Mouse (Mus musculus) kidney, embryonic 14.5 days (tissue): ENCODE data around the gene Prps1l3. TPM values are rescaled to one million over a fixed set of nuclear protein-coding genes. Genes with fewer than 3 reads are reported as not detected.
"Not testable (repeated sequence)": the region's sequence is repeated elsewhere in the genome, so short reads cannot be mapped to it uniquely, and the experiment has no call there.

Source experiments
- ATAC-seq: fragments of 200-750 bp; cut with Nextera tagmentation; 2 replicates; pipeline ENCODE4 v1.8.0; 2017; ENCODE audit warnings: moderate number of reproducible peaks, mild to moderate bottlenecking, moderate TSS enrichment, moderate library complexity; ENCODE audit not compliant: low FRiP score, low TSS enrichment
- H3K27ac ChIP-seq: fragments of 300-500 bp; sonication (generic); 2 replicates; pipeline ENCODE4 v1.5.1; 2014; ENCODE audit warnings: low read depth, mild to moderate bottlenecking, low read length, moderate library complexity, mixed read lengths
- H3K27me3 ChIP-seq: fragments of 300-500 bp; sonication (generic); 2 replicates; pipeline ENCODE4 v1.6.1; 2014; ENCODE audit warnings: mild to moderate bottlenecking, low read length; ENCODE audit not compliant: control insufficient read depth, insufficient read depth
- H3K36me3 ChIP-seq: fragments of 300-500 bp; sonication (generic); 2 replicates; pipeline ENCODE4 v1.6.1; 2014; ENCODE audit warnings: low read length, mixed read lengths; ENCODE audit not compliant: control insufficient read depth, insufficient read depth
- H3K4me1 ChIP-seq: fragments of 300-500 bp; sonication (generic); 2 replicates; pipeline ENCODE4 v1.6.1; 2014; ENCODE audit warnings: low read length, mixed read lengths; ENCODE audit not compliant: control insufficient read depth, insufficient read depth
- H3K4me2 ChIP-seq: fragments of 300-500 bp; sonication (generic); replicated peaks from 2 replicates; pipeline ENCODE4 v1.6.1; 2014; ENCODE audit warnings: low read depth, mild to moderate bottlenecking, low read length
- H3K4me3 ChIP-seq: fragments of 300-500 bp; sonication (generic); 2 replicates; pipeline ENCODE4 v1.5.1; 2014; ENCODE audit warnings: mild to moderate bottlenecking, low read length
- H3K9ac ChIP-seq: fragments of 300-500 bp; sonication (generic); 2 replicates; pipeline ENCODE4 v1.6.1; 2014; ENCODE audit warnings: low read depth, mild to moderate bottlenecking, low read length, moderate library complexity
- H3K9me3 ChIP-seq: fragments of 300-500 bp; sonication (generic); 2 replicates; pipeline ENCODE4 v1.6.1; 2016; ENCODE audit warnings: low read length; ENCODE audit not compliant: control insufficient read depth
- WGBS: fragments of 180-500 bp; shearing (Covaris S2); extraction: QIAGEN DNeasy Blood & Tissue Kit; methylation state at CpG from one replicate; pipeline ENCODE4 v1.1.7; 2014; 5-methylcytosine and 5-hydroxymethylcytosine counted together
- polyA plus RNA-seq: library from polyadenylated mRNA; unstranded; fragments of >200 nt; fragmentation: Nextera tagmentation; extraction: Ambion mirVana; gene quantifications from 2 replicates; pipeline ENCODE4 v1.2.1, GENCODE M21; 2014

Prps1l3 gene
- polyA plus RNA-seq, 1 experiment from 2014 or later: 97.0 TPM

DNA sequence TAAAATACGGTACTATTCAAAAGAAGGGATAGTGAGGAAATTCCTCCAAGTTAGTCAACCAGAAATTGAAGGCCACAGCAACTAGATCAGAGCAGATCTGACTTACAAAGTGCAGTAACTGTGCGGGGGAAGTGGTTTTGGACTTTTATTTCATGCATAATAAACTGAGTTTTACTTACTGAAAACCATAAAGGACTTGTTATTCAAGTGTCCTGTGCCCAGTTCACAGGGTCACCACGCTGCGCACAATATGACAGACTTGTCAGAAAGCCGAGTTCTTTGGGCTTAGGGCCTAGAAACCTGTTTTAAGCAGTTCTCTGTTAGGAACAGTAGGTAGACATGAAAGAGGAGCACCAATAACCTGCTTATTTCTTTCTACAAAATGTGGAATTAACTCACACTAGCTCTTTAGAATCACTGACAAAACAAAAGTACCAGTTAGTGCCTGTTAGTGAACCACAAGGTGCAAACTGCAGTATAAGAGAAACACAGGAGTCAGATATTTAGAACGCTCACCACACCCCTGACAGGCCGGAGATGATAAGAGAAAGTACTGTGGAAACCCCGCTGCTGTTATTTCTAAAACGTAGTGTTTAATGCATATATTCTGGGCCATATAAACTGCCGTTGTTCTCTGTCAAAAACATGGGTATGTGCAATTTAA lies 32.7 kb upstream of the Prps1l3 start, which contains the start of gene Slc25a21:
Gene Slc25a21, minus strand, starts transcription at position 110 of the 664 bp plus-strand sequence.
- Histone ChIP-seq H3K4me2 (peak within 1 kb of the TSS; percentile 73), H3K9ac (peak within 1 kb of the TSS; percentile 50; the same call in 1 of the 2 replicates), H3K27ac (no peak within 1 kb of the TSS), H3K4me1 (no peaks in the 10 kb centered on the region), H3K4me3 (peak within 1 kb of the TSS; percentile 44), H3K27me3 (no peaks in the 10 kb centered on the region; the same call in 1 of the 2 replicates), H3K36me3 (no peaks in the 10 kb centered on the region), H3K9me3 (no peaks in the 10 kb centered on the region)
- peak; percentile 5; the same call in 1 of the 2 replicates for ATAC-seq
- WGBS: 64% methylated on average over 10 of the region's 10 CpGs

DNA sequence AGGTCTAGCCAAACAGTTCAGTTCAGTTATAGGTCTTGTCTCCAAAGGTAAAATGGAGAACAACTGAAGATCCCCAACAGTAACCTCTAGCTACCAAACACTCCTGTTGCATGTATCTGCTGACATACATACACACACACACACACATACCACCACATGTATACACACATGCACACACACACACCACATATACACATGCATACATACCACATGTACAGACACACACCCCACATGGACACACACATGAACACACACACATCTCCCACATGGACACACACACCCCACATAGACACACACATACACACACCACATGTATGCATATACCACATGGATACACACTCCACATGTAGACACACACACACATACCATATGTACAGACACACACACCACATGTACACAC lies 31.9 kb upstream of the Prps1l3 start:
- no peak overlapping the region for H3K4me2 ChIP-seq
- H3K9me3 ChIP-seq: no peaks in the 10 kb centered on the region

GRCm38 (mm10) chr12:57199427-57199826 lies 30.8 kb upstream of the Prps1l3 start:
- Histone ChIP-seq H3K4me2 (no peak overlapping the region), H3K27ac (no peak overlapping the region), H3K36me3 (no peaks in the 10 kb centered on the region), H3K9ac (no peak overlapping the region), H3K9me3 (no peaks in the 10 kb centered on the region), H3K4me1 (no peaks in the 10 kb centered on the region), H3K27me3 (no peaks in the 10 kb centered on the region; the same call in 1 of the 2 replicates), H3K4me3 (no peak overlapping the region)
- no peak for ATAC-seq
- WGBS: 90% methylated on average over 2 of the region's 2 CpGs

More for the DNA sequence above, 31.9 kb upstream of the Prps1l3 start:
- Histone ChIP-seq H3K27me3 (no peaks in the 10 kb centered on the region; the same call in 1 of the 2 replicates), H3K36me3 (no peaks in the 10 kb centered on the region), H3K4me1 (no peaks in the 10 kb centered on the region), H3K4me3 (no peak overlapping the region), H3K9ac (no peak overlapping the region), H3K27ac (no peak overlapping the region)
- no peak for ATAC-seq

- no peak overlapping the region for H3K4me3 ChIP-seq
- H3K4me2 ChIP-seq: no peak overlapping the region
- no peaks in the 10 kb centered on the region for H3K36me3 ChIP-seq
- no peaks in the 10 kb centered on the region; the same call in 1 of the 2 replicates for H3K27me3 ChIP-seq
- no peak for ATAC-seq
- no peak overlapping the region for H3K9ac ChIP-seq
- no peaks in the 10 kb centered on the region for H3K4me1 ChIP-seq
- H3K9me3 ChIP-seq: no peaks in the 10 kb centered on the region
- 89% methylated on average over 3 of the region's 3 CpGs for WGBS
- H3K27ac ChIP-seq: no peak overlapping the region
Observed at GRCm38 (mm10) chr12:57201901-57202300, 28.3 kb upstream of the Prps1l3 start.

- Histone ChIP-seq H3K9me3 (no peaks in the 10 kb centered on the region), H3K36me3 (no peaks in the 10 kb centered on the region), H3K9ac (no peak overlapping the region), H3K4me1 (no peaks in the 10 kb centered on the region), H3K4me2 (no peak overlapping the region), H3K4me3 (no peak overlapping the region), H3K27ac (no peak overlapping the region), H3K27me3 (no peaks in the 10 kb centered on the region)
- no peak for ATAC-seq
- 87% methylated on average over 4 of the region's 4 CpGs for WGBS
Observed at GRCm38 (mm10) chr12:57204276-57204851, 25.8 kb upstream of the Prps1l3 start.

DNA sequence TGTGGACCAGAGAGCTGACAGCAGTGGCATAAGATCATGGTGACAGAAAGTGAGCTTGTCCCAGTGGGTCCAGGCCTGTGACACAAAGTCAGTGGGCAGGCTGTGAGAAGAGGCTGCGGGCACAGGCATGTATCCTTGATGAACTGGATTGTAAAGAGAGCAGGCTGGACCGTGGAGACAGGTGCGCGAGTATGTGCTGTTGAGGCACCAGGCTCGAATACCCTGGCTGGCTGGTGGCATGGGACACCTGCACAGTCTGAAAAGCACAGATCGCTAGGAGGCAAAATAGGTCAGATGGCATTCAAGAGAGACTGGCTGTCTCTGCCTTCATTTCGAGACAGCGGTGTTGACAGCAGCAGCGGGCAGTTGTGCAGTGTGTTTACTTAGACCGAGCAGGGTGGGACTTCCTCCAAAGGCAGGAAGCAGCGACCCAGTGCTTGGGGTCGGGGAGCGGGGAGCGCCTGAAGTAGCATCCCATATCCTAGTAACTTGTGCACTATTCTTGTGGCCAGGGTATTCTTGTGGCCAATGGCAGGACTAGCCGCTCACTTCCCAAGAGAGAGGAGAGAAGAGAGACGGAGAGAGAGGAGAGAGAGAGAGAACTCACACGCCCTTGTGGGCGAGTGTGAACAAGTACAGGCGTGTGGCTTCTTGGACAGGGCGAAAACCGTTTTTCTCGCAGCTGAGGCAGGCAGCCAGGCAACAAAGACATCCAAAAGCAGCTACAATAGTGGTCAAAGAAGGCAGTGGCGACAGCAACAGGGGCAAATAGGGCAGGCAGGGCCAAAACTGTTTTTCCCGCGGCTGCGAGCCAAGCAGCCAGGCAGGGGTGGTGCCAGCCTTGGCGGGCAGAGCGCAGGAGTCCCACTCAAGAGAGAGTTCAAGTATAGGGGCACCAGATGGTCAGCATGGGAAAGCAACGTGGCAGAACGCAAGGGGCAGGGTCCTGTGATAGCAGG lies 18.6 kb upstream of the Prps1l3 start:
- ATAC-seq: peak; percentile 81; the same call in 1 of the 2 replicates
- H3K4me1 ChIP-seq: no peaks in the 10 kb centered on the region
- 5% methylated on average over 30 of the region's 30 CpGs for WGBS
- no peaks in the 10 kb centered on the region for H3K27me3 ChIP-seq
- no peak overlapping the region for H3K27ac ChIP-seq
- no peaks in the 10 kb centered on the region for H3K36me3 ChIP-seq
- H3K4me2 ChIP-seq: peak overlapping the region; percentile 81
- peak overlapping the region; percentile 54 for H3K4me3 ChIP-seq
- no peaks in the 10 kb centered on the region for H3K9me3 ChIP-seq
- peak overlapping the region; percentile 49 for H3K9ac ChIP-seq

DNA sequence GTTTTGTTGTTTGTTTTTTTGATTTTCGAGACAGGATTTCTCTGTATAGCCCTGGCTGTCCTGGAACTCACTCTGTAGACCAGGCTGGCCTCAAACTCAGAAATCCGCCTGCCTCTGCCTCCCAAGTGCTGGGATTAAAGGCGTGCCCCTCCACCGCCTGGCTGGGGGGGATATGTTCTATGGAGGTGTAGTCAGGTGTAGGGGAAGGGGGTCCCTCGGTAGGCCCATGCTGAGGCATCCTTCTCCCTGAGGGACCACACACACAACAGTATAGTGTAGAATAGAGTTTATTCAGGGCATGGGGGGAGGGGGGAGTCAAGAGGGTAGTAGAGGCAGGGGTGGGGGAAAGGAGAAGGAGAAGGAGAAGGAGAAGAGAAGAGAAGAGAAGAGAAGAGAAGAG lies 17.7 kb upstream of the Prps1l3 start:
- H3K4me2 ChIP-seq, H3K4me3 ChIP-seq, H3K27me3 ChIP-seq, H3K36me3 ChIP-seq, H3K4me1 ChIP-seq, H3K9ac ChIP-seq, H3K9me3 ChIP-seq, H3K27ac ChIP-seq: not testable (repeated sequence)
- 85% methylated on average over 5 of the region's 5 CpGs for WGBS
- peak; percentile 68; the same call in 1 of the 2 replicates for ATAC-seq

DNA sequence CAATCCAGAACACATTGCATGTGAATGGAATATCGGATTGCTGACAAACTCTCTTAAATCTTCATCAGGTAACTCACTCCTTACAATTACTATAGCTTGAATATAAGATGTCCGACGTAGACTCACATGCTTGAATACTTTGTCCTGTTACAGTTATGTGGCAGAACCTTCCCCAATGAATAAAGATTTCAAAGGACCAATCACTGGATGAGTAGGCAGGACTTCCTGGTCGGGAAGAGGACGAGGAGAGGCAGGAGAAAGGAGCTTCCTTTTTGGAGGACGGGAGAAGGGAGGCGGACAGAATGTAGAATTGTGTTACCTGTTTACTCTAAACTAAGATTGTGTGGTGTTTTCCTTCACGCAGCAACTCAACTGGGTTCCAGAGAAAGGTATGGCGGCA lies 3.8 kb upstream of the Prps1l3 start:
- no peak overlapping the region for H3K4me2 ChIP-seq
- ATAC-seq: no peak
- no peaks in the 10 kb centered on the region for H3K27me3 ChIP-seq
- no peaks in the 10 kb centered on the region for H3K9me3 ChIP-seq
- no peak overlapping the region for H3K4me3 ChIP-seq
- H3K27ac ChIP-seq: no peak overlapping the region
- H3K4me1 ChIP-seq: peaks cover 5% of the 10 kb centered on the region; the same call in 1 of the 2 replicates
- H3K36me3 ChIP-seq: no peaks in the 10 kb centered on the region
- 88% methylated on average over 9 of the region's 9 CpGs for WGBS
- H3K9ac ChIP-seq: no peak overlapping the region
